Mouse (Mus musculus) ES-Bruce4 (cell line): ENCODE results near the gene Ap5s1.

Experiments
- CTCF ChIP-seq: IDR thresholded peaks from one replicate; pipeline ENCODE4 v1.8.1; 2011; ENCODE audit warnings: low read depth, low read length
- POLR2A ChIP-seq: IDR thresholded peaks from one replicate; pipeline ENCODE4 v1.8.1; 2011; ENCODE audit warnings: low read length; ENCODE audit not compliant: insufficient read depth

DNA sequence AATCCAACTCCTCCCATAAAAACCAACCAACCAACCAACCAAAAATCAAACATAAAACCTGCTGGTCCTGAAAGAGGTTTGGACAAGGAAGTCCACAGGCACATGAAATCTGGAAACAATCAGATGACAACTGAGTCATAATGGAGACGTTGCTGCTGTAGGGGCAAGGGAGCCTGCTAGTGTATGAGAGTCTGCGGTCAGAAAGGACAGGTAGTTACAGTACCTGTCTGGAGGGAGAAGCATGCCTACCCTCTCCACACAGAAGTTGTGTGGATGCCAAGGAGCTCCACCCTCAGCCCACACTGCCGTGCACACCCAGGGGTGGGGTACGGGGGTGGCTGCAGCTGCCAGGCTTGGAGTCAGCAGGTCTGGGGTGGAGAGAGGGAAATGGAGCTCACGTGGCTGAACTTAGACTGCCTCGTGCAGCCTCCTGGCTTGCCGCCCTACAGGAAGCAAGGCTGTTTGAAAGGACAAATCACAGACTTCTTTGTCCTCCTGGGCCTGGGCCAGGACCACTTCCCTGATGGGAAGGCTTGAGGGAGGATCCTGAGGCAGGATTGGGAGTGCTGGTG is 2.4 kb upstream of the Ap5s1 start:
- TF ChIP-seq CTCF: no peak
- TF ChIP-seq POLR2A: no peak
